Mouse (Mus musculus): ENCODE results near the gene Kdm5c. TPM values are rescaled to one million over a fixed set of nuclear protein-coding genes. Genes with fewer than 3 reads are reported as not detected.
"Not testable (repeated sequence)": the region's sequence is repeated elsewhere in the genome, so short reads cannot be mapped to it uniquely, and the experiment has no call there.

Gene Kdm5c
- polyA plus RNA-seq, 1 experiment from 2014 or later, result 9.8 TPM

DNA sequence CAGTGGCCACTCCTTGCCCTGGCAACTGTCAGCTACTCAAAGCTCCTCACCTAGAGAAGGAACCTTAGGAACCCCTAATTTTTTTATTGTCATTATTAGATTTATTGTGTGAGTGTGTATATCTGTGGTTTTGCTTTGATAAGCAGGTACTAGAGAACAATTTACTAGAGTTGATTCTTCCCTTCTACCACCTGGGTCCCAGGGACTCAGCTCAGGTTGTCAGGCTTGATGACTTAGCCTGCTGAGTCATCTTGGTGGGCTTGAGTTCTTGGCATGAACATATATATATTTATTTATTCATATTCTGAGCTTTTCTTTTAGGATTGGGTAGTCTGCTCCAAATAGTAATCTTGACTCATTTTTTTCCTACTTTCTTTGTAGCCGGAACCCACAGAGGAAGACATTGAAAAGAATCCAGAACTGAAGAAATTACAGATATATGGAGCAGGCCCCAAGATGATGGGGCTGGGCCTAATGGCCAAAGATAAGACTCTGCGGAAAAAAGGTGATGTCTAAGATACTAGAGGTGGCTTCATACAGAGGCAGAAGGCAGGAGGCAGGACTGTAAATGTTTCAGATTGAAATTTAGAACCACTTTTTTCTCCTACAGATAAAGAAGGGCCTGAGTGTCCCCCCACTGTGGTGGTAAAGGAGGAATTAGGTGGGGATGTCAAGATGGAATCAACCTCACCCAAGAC lies 11.8 kb downstream of the Kdm5c start:
- Histone ChIP-seq H3K36me3 (replicated peaks; ENCODE audit: insufficient read depth, low read length) (peaks cover 80% of the 10 kb centered on the region), H3K4me2 (ENCODE audit: low read depth, low read length) (no peak overlapping the region), H3K27me3 (ENCODE audit: insufficient read depth, low read length) (no peaks in the 10 kb centered on the region), H3K4me1 (ENCODE audit: insufficient read depth) (no peaks in the 10 kb centered on the region), H3K4me3 (ENCODE audit: low read depth, low read length) (no peak overlapping the region), H3K9me3 (ENCODE audit: low read length) (no peaks in the 10 kb centered on the region), H3K27ac (ENCODE audit: low read depth) (no peak overlapping the region), H3K9ac (replicated peaks) (no peak overlapping the region)
- 80% methylated on average over 2 of the region's 2 CpGs for WGBS (ENCODE audit: insufficient replicate concordance)
- ATAC-seq (no peak; the same call in 1 of the 2 replicates), DNase-seq (no peak)
- TF ChIP-seq EP300 (IDR thresholded peaks at IDR 0.05; ENCODE audit: low read depth) (peak; percentile 60; the same call in 1 of the 2 replicates), CTCF (IDR thresholded peaks at IDR 0.05; ENCODE audit: low read depth) (no peak)

DNA sequence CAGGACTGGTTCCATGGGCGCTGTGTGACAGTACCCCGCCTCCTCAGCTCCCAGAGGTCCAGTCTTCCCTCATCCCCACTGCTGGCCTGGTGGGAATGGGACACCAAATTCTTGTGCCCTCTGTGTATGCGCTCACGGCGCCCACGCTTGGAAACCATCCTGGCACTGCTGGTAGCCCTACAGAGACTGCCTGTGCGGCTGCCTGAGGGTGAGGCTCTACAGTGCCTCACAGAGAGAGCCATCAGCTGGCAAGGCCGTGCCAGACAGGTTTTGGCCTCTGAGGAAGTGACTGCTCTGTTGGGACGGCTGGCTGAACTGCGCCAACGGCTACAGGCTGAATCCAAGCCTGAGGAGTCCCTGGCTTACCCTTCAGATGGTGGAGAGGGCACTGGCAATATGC lies 38.4 kb downstream of the Kdm5c start:
- DNase-seq, result no peak
- Histone ChIP-seq H3K36me3 (replicated peaks; ENCODE audit: insufficient read depth, low read length) (peaks cover 85% of the 10 kb centered on the region), H3K9me3 (ENCODE audit: low read length) (no peaks in the 10 kb centered on the region), H3K4me3 (ENCODE audit: low read depth, low read length) (no peak overlapping the region), H3K4me1 (ENCODE audit: insufficient read depth) (no peaks in the 10 kb centered on the region), H3K4me2 (ENCODE audit: low read depth, low read length) (no peak overlapping the region), H3K27me3 (ENCODE audit: insufficient read depth, low read length) (no peaks in the 10 kb centered on the region), H3K27ac (ENCODE audit: low read depth) (no peak overlapping the region), H3K9ac (replicated peaks) (no peak overlapping the region)
- no peak for ATAC-seq
- 91% methylated on average over 11 of the region's 11 CpGs for WGBS (ENCODE audit: insufficient replicate concordance)
- TF ChIP-seq CTCF (IDR thresholded peaks at IDR 0.05; ENCODE audit: low read depth) (no peak), EP300 (IDR thresholded peaks at IDR 0.05; ENCODE audit: low read depth) (no peak)

DNA sequence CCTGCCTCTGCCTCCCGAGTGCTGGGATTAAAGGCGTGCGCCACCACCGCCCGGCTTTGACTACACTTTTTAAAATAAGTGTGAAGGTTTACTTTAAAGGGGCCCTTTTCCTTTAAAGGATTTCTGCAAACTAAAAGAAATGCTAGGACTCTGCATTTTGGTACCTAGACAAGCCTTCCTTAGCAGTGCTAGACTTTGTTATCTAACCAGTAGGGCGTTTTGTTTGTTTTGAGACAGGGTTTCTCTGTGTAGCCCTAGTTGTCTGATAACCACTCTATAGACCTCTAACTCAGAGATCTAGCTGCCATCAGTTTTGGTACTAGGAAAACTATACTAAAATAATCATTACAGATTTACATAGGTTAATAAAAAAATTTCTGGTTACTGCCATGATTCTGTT lies 46.6 kb downstream of the Kdm5c start:
- no peak overlapping the region for H3K4me2 ChIP-seq (ENCODE audit: low read depth, low read length)
- H3K27ac ChIP-seq (ENCODE audit: low read depth), result no peak overlapping the region
- H3K9me3 ChIP-seq (ENCODE audit: low read length), result no peaks in the 10 kb centered on the region
- no peak for DNase-seq
- no peak for ATAC-seq
- no peak for TF ChIP-seq EP300 (IDR thresholded peaks at IDR 0.05; ENCODE audit: low read depth)
- TF ChIP-seq CTCF (IDR thresholded peaks at IDR 0.05; ENCODE audit: low read depth), result no peak
- H3K36me3 ChIP-seq (replicated peaks; ENCODE audit: insufficient read depth, low read length), result peaks cover 10% of the 10 kb centered on the region
- no peaks in the 10 kb centered on the region for H3K4me1 ChIP-seq (ENCODE audit: insufficient read depth)
- H3K4me3 ChIP-seq (ENCODE audit: low read depth, low read length), result no peak overlapping the region
- H3K9ac ChIP-seq (replicated peaks), result no peak overlapping the region
- H3K27me3 ChIP-seq (ENCODE audit: insufficient read depth, low read length), result no peaks in the 10 kb centered on the region
- 88% methylated on average over 6 of the region's 6 CpGs for WGBS (ENCODE audit: insufficient replicate concordance)

DNA sequence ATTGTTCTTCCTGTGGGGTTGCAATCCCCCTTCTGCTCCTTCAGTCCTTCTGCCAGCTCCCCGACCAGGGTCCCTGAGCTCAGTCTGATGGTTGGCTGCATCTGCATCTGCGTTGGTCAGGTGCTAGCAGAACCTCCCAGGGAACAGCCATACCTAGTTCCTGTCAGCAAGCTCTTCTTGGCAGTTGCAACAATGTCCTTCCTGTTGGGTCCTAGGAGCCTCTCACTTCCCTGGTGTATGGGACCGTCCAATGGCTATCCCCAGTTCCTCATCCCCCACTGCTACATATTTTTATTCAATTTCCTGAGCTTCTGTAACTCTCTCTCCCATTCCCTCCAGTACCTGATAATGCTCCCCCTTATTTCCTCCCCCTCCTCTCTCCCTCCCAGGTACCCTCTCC lies 51.9 kb downstream of the Kdm5c start:
- Histone ChIP-seq H3K27ac (ENCODE audit: low read depth) (no peak overlapping the region), H3K4me2 (ENCODE audit: low read depth, low read length) (no peak overlapping the region), H3K27me3 (ENCODE audit: insufficient read depth, low read length) (no peaks in the 10 kb centered on the region), H3K9me3 (ENCODE audit: low read length) (no peaks in the 10 kb centered on the region), H3K36me3 (replicated peaks; ENCODE audit: insufficient read depth, low read length) (no peaks in the 10 kb centered on the region), H3K4me1 (ENCODE audit: insufficient read depth) (no peaks in the 10 kb centered on the region), H3K4me3 (ENCODE audit: low read depth, low read length) (no peak overlapping the region), H3K9ac (replicated peaks) (no peak overlapping the region)
- no peak for DNase-seq
- WGBS (ENCODE audit: insufficient replicate concordance), result 52% methylated on average over 3 of the region's 3 CpGs
- ATAC-seq, result no peak
- TF ChIP-seq CTCF (IDR thresholded peaks at IDR 0.05; ENCODE audit: low read depth), result no peak
- no peak for TF ChIP-seq EP300 (IDR thresholded peaks at IDR 0.05; ENCODE audit: low read depth)

DNA sequence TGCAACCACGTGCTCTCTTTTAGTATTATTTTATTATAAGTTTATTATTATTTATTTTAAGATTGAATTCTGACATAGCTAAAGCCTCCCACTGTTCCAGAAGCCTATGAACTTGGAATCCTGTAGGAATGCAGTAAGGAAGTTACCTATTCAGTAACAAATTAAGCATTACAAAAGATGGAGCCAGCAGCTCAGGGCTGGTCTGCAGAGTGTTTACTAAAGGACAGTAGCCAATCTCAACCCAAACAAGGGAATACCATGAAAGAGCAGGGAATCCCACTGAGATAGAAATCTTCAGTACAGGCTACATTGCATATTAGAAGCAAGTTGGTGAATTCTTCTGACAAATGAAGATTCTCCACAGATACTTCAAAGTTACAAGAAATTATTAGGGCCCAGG lies 54.2 kb downstream of the Kdm5c start:
- not testable (repeated sequence) for H3K4me2 ChIP-seq (ENCODE audit: low read depth, low read length); H3K9me3 ChIP-seq (ENCODE audit: low read length); H3K27ac ChIP-seq (ENCODE audit: low read depth); H3K36me3 ChIP-seq (replicated peaks; ENCODE audit: insufficient read depth, low read length); H3K27me3 ChIP-seq (ENCODE audit: insufficient read depth, low read length); H3K4me3 ChIP-seq (ENCODE audit: low read depth, low read length); ATAC-seq; DNase-seq; H3K4me1 ChIP-seq (ENCODE audit: insufficient read depth); H3K9ac ChIP-seq (replicated peaks)
- 56% methylated on average over 1 of the region's 1 CpGs for WGBS (ENCODE audit: insufficient replicate concordance)

DNA sequence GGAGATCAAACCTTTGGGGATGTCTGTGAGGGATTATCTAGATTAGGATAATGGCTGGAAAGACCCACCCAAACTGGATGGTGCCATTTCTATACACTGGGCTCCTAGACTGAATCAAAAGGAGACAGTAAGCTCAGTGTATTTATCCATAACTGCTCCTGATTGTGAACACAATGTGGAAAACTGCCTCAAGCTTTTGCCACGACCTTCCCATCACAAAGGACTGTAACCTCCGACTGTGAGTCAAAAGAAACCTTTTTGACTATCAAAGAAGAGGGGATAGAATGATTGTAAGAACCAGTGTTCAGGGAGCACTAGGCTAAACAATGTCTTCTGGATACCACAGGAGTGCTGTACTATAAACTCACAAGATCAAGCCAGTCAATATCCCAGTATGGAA lies 73.4 kb downstream of the Kdm5c start:
- no peak overlapping the region for H3K9ac ChIP-seq (replicated peaks)
- peak overlapping the region; percentile 62 for H3K27ac ChIP-seq (ENCODE audit: low read depth)
- H3K4me2 ChIP-seq (ENCODE audit: low read depth, low read length), result no peak overlapping the region
- ATAC-seq (no peak), DNase-seq (no peak)
- TF ChIP-seq CTCF (IDR thresholded peaks at IDR 0.05; ENCODE audit: low read depth) (no peak), EP300 (IDR thresholded peaks at IDR 0.05; ENCODE audit: low read depth) (no peak)
- H3K27me3 ChIP-seq (ENCODE audit: insufficient read depth, low read length), result no peaks in the 10 kb centered on the region
- H3K9me3 ChIP-seq (ENCODE audit: low read length), result no peaks in the 10 kb centered on the region
- H3K36me3 ChIP-seq (replicated peaks; ENCODE audit: insufficient read depth, low read length), result no peaks in the 10 kb centered on the region
- H3K4me1 ChIP-seq (ENCODE audit: insufficient read depth), result 0 out of 2 replicates have a peak, but pooled peaks cover 2% of the 10 kb centered on the region
- no peak overlapping the region for H3K4me3 ChIP-seq (ENCODE audit: low read depth, low read length)
- 82% methylated on average over 2 of the region's 2 CpGs for WGBS (ENCODE audit: insufficient replicate concordance)

DNA sequence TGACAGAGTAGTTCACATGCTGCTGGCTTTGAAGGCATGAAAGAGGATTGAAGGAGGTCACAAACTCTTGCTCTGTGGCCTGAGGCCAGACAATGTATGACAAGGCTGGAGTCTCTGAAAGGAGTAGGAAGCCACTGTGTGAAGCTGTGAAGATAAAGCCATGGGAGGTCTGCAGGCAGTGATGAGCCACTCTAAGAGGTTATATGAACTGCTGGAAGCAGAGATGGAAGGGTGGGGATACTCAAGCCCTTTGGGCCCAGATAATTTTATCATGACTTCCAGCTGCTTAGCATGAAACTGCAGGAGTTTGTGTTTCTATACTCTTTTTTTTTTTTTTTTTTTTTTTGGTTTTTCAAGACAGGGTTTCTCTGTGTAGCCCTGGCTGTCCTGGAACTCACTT lies 74.6 kb downstream of the Kdm5c start:
- ATAC-seq (peak; percentile 99), DNase-seq (peak; percentile 29)
- H3K4me2 ChIP-seq (ENCODE audit: low read depth, low read length), result no peak overlapping the region

More for the DNA sequence above, 74.6 kb downstream of the Kdm5c start:
- no peak overlapping the region for H3K9ac ChIP-seq (replicated peaks)
- H3K4me1 ChIP-seq (ENCODE audit: insufficient read depth), result 0 out of 2 replicates have a peak, but pooled peaks cover 2% of the 10 kb centered on the region
- peak overlapping the region; percentile 62 for H3K27ac ChIP-seq (ENCODE audit: low read depth)
- TF ChIP-seq EP300 (IDR thresholded peaks at IDR 0.05; ENCODE audit: low read depth) (peak; percentile 96), CTCF (IDR thresholded peaks at IDR 0.05; ENCODE audit: low read depth) (no peak)
- no peaks in the 10 kb centered on the region for H3K9me3 ChIP-seq (ENCODE audit: low read length)
- no peaks in the 10 kb centered on the region for H3K36me3 ChIP-seq (replicated peaks; ENCODE audit: insufficient read depth, low read length)
- no peak overlapping the region for H3K4me3 ChIP-seq (ENCODE audit: low read depth, low read length)
- no peaks in the 10 kb centered on the region for H3K27me3 ChIP-seq (ENCODE audit: insufficient read depth, low read length)
